Mouse (Mus musculus): ENCODE measurements around the gene Pakap. TPM values are rescaled to one million over a fixed set of nuclear protein-coding genes. Genes with fewer than 3 reads are reported as not detected.

Pakap gene
- polyA plus RNA-seq (2014; fragmentation: Nextera tagmentation; extraction: Ambion mirVana) = 30.1 and 32.7 TPM in 2 replicates

DNA sequence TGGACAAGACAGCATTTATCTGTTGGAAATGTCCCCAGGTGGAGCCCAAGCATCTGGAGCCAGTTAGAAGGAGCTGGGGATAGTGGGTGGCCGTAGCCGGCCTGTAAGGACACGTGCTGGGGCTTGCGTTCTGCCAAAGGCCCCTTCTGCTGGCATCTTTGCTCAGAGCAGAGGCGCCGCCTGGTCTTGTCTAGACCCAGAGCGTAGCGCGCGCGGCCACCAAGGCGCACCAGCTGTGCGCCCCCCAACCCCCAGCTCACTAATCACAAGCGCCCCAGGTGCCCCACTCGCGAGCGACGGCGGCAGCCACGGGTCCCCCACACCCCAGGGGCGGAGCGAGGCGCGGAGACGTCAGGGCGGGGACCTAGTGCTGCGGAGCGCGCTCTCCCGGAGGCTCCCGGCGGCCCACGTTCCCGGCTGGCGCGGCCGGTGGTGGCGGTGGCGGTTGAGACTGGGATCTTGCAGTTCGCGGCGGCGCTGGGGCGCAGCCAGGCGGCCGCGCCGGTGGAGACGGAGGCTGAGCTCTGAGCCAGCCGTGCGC, at the start of gene Pakap:
Pakap (plus strand) TSS at position 514 of the 541 bp plus-strand sequence.
- Histone ChIP-seq H3K4me2 (replicated peaks; ENCODE audit: low read depth, low read length) (peak within 1 kb of the TSS; percentile 61), H3K27me3 (ENCODE audit: control insufficient read depth, insufficient read depth, low read length) (no peaks in the 10 kb centered on the region)
- 1% methylated on average over 35 of the region's 51 CpGs for WGBS

GRCm38 (mm10) chr4:57523456-57523855, 44.5 kb upstream of the Pakap start:
- Histone ChIP-seq H3K9me3 (ENCODE audit: control insufficient read depth, low read depth, low read length) (no peaks in the 10 kb centered on the region), H3K9ac (replicated peaks; ENCODE audit: low read depth, low read length) (no peak overlapping the region), H3K4me1 (ENCODE audit: control insufficient read depth, insufficient read depth, low read length) (no peaks in the 10 kb centered on the region), H3K27me3 (ENCODE audit: control insufficient read depth, insufficient read depth, low read length) (no peaks in the 10 kb centered on the region), H3K4me2 (replicated peaks; ENCODE audit: low read depth, low read length) (no peak overlapping the region), H3K36me3 (ENCODE audit: control insufficient read depth, insufficient read depth, low read length) (no peaks in the 10 kb centered on the region), H3K27ac (ENCODE audit: low read length) (no peak overlapping the region), H3K4me3 (ENCODE audit: low read depth, low read length) (no peak overlapping the region)
- WGBS = 95% methylated on average over 15 of the region's 15 CpGs
- ATAC-seq (ENCODE audit: insufficient number of reproducible peaks, insufficient read depth, low FRiP score, low read depth) = no peak

More for the DNA sequence above, at the start of gene Pakap:
- H3K27ac ChIP-seq (ENCODE audit: low read length) = peak within 1 kb of the TSS; percentile 68
- peak; percentile 77 for ATAC-seq (ENCODE audit: insufficient number of reproducible peaks, insufficient read depth, low FRiP score, low read depth)
- no peaks in the 10 kb centered on the region for H3K36me3 ChIP-seq (ENCODE audit: control insufficient read depth, insufficient read depth, low read length)
- no peaks in the 10 kb centered on the region for H3K9me3 ChIP-seq (ENCODE audit: control insufficient read depth, low read depth, low read length)
- H3K4me3 ChIP-seq (ENCODE audit: low read depth, low read length) = peak within 1 kb of the TSS; percentile 47
- peak within 1 kb of the TSS; percentile 68 for H3K9ac ChIP-seq (replicated peaks; ENCODE audit: low read depth, low read length)
- peaks cover 5% of the 10 kb centered on the region; the same call in 1 of the 2 replicates for H3K4me1 ChIP-seq (ENCODE audit: control insufficient read depth, insufficient read depth, low read length)

DNA sequence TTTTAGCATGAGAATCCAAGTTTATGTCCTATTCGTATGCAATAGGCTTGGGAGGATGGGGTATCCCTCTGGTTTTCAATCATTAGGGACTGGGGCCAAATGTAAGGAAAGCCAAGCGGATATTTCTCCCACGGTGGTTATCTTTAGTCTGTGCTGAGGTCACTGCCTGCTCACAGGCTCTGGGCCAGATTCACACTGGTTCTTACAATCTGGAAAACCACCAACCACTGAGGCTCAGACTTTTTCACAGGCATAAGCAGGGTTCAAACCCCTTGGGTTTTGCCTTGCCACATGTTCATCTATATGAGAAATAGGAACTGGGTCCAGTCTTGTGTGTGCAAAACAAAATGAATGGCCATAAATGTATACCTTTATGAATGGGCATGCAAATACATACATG, 43.5 kb upstream of the Pakap start:
- Histone ChIP-seq H3K27ac (ENCODE audit: low read length) (no peak overlapping the region), H3K9me3 (ENCODE audit: control insufficient read depth, low read depth, low read length) (no peaks in the 10 kb centered on the region), H3K4me3 (ENCODE audit: low read depth, low read length) (no peak overlapping the region), H3K27me3 (ENCODE audit: control insufficient read depth, insufficient read depth, low read length) (no peaks in the 10 kb centered on the region), H3K9ac (replicated peaks; ENCODE audit: low read depth, low read length) (no peak overlapping the region), H3K4me2 (replicated peaks; ENCODE audit: low read depth, low read length) (no peak overlapping the region), H3K4me1 (ENCODE audit: control insufficient read depth, insufficient read depth, low read length) (no peaks in the 10 kb centered on the region), H3K36me3 (ENCODE audit: control insufficient read depth, insufficient read depth, low read length) (no peaks in the 10 kb centered on the region)
- ATAC-seq (ENCODE audit: insufficient number of reproducible peaks, insufficient read depth, low FRiP score, low read depth) = no peak
- WGBS = 78% methylated on average over 3 of the region's 3 CpGs

- no peak for ATAC-seq (ENCODE audit: insufficient number of reproducible peaks, insufficient read depth, low FRiP score, low read depth)
- WGBS = 70% methylated on average over 9 of the region's 9 CpGs
- no peak overlapping the region for H3K27ac ChIP-seq (ENCODE audit: low read length)
Observed at GRCm38 (mm10) chr4:57525221-57526011, 42.6 kb upstream of the Pakap start.

GRCm38 (mm10) chr4:57528296-57528695, 39.7 kb upstream of the Pakap start:
- H3K9ac ChIP-seq (replicated peaks; ENCODE audit: low read depth, low read length) = no peak overlapping the region
- no peak overlapping the region for H3K4me2 ChIP-seq (replicated peaks; ENCODE audit: low read depth, low read length)
- H3K27ac ChIP-seq (ENCODE audit: low read length) = no peak overlapping the region
- H3K4me3 ChIP-seq (ENCODE audit: low read depth, low read length) = no peak overlapping the region
- H3K36me3 ChIP-seq (ENCODE audit: control insufficient read depth, insufficient read depth, low read length) = no peaks in the 10 kb centered on the region
- no peaks in the 10 kb centered on the region for H3K9me3 ChIP-seq (ENCODE audit: control insufficient read depth, low read depth, low read length)
- no peak for ATAC-seq (ENCODE audit: insufficient number of reproducible peaks, insufficient read depth, low FRiP score, low read depth)
- no peaks in the 10 kb centered on the region for H3K4me1 ChIP-seq (ENCODE audit: control insufficient read depth, insufficient read depth, low read length)
- H3K27me3 ChIP-seq (ENCODE audit: control insufficient read depth, insufficient read depth, low read length) = no peaks in the 10 kb centered on the region

More at GRCm38 (mm10) chr4:57525221-57526011, 42.6 kb upstream of the Pakap start:
- Histone ChIP-seq H3K9me3 (ENCODE audit: control insufficient read depth, low read depth, low read length) (no peaks in the 10 kb centered on the region), H3K4me2 (replicated peaks; ENCODE audit: low read depth, low read length) (no peak overlapping the region), H3K27me3 (ENCODE audit: control insufficient read depth, insufficient read depth, low read length) (no peaks in the 10 kb centered on the region), H3K4me1 (ENCODE audit: control insufficient read depth, insufficient read depth, low read length) (no peaks in the 10 kb centered on the region), H3K4me3 (ENCODE audit: low read depth, low read length) (no peak overlapping the region), H3K36me3 (ENCODE audit: control insufficient read depth, insufficient read depth, low read length) (no peaks in the 10 kb centered on the region), H3K9ac (replicated peaks; ENCODE audit: low read depth, low read length) (no peak overlapping the region)

GRCm38 (mm10) chr4:57533686-57534085, 34.3 kb upstream of the Pakap start:
- Histone ChIP-seq H3K4me3 (ENCODE audit: low read depth, low read length) (no peak overlapping the region), H3K9ac (replicated peaks; ENCODE audit: low read depth, low read length) (no peak overlapping the region), H3K9me3 (ENCODE audit: control insufficient read depth, low read depth, low read length) (no peaks in the 10 kb centered on the region), H3K27ac (ENCODE audit: low read length) (no peak overlapping the region), H3K4me1 (ENCODE audit: control insufficient read depth, insufficient read depth, low read length) (peaks cover 9% of the 10 kb centered on the region; the same call in 1 of the 2 replicates), H3K4me2 (replicated peaks; ENCODE audit: low read depth, low read length) (no peak overlapping the region), H3K27me3 (ENCODE audit: control insufficient read depth, insufficient read depth, low read length) (no peaks in the 10 kb centered on the region), H3K36me3 (ENCODE audit: control insufficient read depth, insufficient read depth, low read length) (no peaks in the 10 kb centered on the region)
- no peak for ATAC-seq (ENCODE audit: insufficient number of reproducible peaks, insufficient read depth, low FRiP score, low read depth)
- 54% methylated on average over 6 of the region's 6 CpGs for WGBS

- Histone ChIP-seq H3K4me2 (replicated peaks; ENCODE audit: low read depth, low read length) (no peak overlapping the region), H3K36me3 (ENCODE audit: control insufficient read depth, insufficient read depth, low read length) (no peaks in the 10 kb centered on the region), H3K9me3 (ENCODE audit: control insufficient read depth, low read depth, low read length) (no peaks in the 10 kb centered on the region), H3K27ac (ENCODE audit: low read length) (peak overlapping the region; percentile 21; the same call in 1 of the 2 replicates), H3K27me3 (ENCODE audit: control insufficient read depth, insufficient read depth, low read length) (no peaks in the 10 kb centered on the region), H3K9ac (replicated peaks; ENCODE audit: low read depth, low read length) (no peak overlapping the region), H3K4me1 (ENCODE audit: control insufficient read depth, insufficient read depth, low read length) (peaks cover 9% of the 10 kb centered on the region; the same call in 1 of the 2 replicates), H3K4me3 (ENCODE audit: low read depth, low read length) (no peak overlapping the region)
- WGBS = 38% methylated on average over 6 of the region's 6 CpGs
- peak; percentile 40; the same call in 1 of the 2 replicates for ATAC-seq (ENCODE audit: insufficient number of reproducible peaks, insufficient read depth, low FRiP score, low read depth)
Observed at GRCm38 (mm10) chr4:57534232-57534631, 33.7 kb upstream of the Pakap start.

- Histone ChIP-seq H3K9me3 (ENCODE audit: control insufficient read depth, low read depth, low read length) (no peaks in the 10 kb centered on the region), H3K36me3 (ENCODE audit: control insufficient read depth, insufficient read depth, low read length) (no peaks in the 10 kb centered on the region), H3K4me1 (ENCODE audit: control insufficient read depth, insufficient read depth, low read length) (peaks cover 9% of the 10 kb centered on the region; the same call in 1 of the 2 replicates), H3K27me3 (ENCODE audit: control insufficient read depth, insufficient read depth, low read length) (no peaks in the 10 kb centered on the region), H3K27ac (ENCODE audit: low read length) (no peak overlapping the region), H3K4me3 (ENCODE audit: low read depth, low read length) (no peak overlapping the region), H3K9ac (replicated peaks; ENCODE audit: low read depth, low read length) (no peak overlapping the region), H3K4me2 (replicated peaks; ENCODE audit: low read depth, low read length) (no peak overlapping the region)
- no peak for ATAC-seq (ENCODE audit: insufficient number of reproducible peaks, insufficient read depth, low FRiP score, low read depth)
- 87% methylated on average over 4 of the region's 4 CpGs for WGBS
Observed at GRCm38 (mm10) chr4:57535087-57535486, 32.9 kb upstream of the Pakap start.
